Mouse (Mus musculus): ENCODE data around the gene Grifin.

- TF ChIP-seq TAL1 (IDR thresholded peaks at IDR 0.05; ENCODE audit: low read length): no peak
- TF ChIP-seq GATA1 (IDR thresholded peaks at IDR 0.05; ENCODE audit: low read length): no peak
Observed at GRCm38 (mm10) chr5:140610273-140611011, 45.6 kb upstream of the Grifin start.
